Mouse (Mus musculus) midbrain, embryonic 11.5 days (tissue): ENCODE results near the gene D630003M21Rik. TPM values are rescaled to one million over a fixed set of nuclear protein-coding genes. Genes with fewer than 3 reads are reported as not detected.

Experiments
- ATAC-seq: fragments of 200-750 bp; cut with Nextera tagmentation; 2 replicates; pipeline ENCODE4 v1.8.0; 2017; ENCODE audit warnings: moderate TSS enrichment, moderate library complexity; ENCODE audit not compliant: low FRiP score
- DNase-seq: peaks from one replicate; pipeline ENCODE4 v3.0.0; 2015; ENCODE audit warnings: low spot score; ENCODE audit errors: missing footprints
- H3K27ac ChIP-seq: fragments of 300-500 bp; sonication (generic); 2 replicates; pipeline ENCODE4 v1.5.1; 2014; ENCODE audit warnings: low read depth, low read length
- H3K27me3 ChIP-seq: fragments of 300-500 bp; sonication (generic); 2 replicates; pipeline ENCODE4 v1.6.1; 2014; ENCODE audit warnings: mild to moderate bottlenecking, low read length, moderate library complexity, mixed read lengths; ENCODE audit not compliant: control insufficient read depth, insufficient read depth
- H3K36me3 ChIP-seq: fragments of 300-500 bp; sonication (generic); 2 replicates; pipeline ENCODE4 v1.6.1; 2014; ENCODE audit warnings: mild to moderate bottlenecking, low read length, moderate library complexity, mixed read lengths; ENCODE audit not compliant: control insufficient read depth, insufficient read depth
- H3K4me1 ChIP-seq: fragments of 300-500 bp; sonication (generic); 2 replicates; pipeline ENCODE4 v1.6.1; 2014; ENCODE audit warnings: low read length; ENCODE audit not compliant: control insufficient read depth, insufficient read depth
- H3K4me2 ChIP-seq: fragments of 300-500 bp; sonication (generic); 2 replicates; pipeline ENCODE4 v1.6.1; 2014; ENCODE audit warnings: mild to moderate bottlenecking, moderate library complexity
- H3K4me3 ChIP-seq: fragments of 300-500 bp; sonication (generic); 2 replicates; pipeline ENCODE4 v1.5.1; 2014; ENCODE audit warnings: low read depth, low read length
- H3K9ac ChIP-seq: fragments of 300-500 bp; sonication (generic); 2 replicates; pipeline ENCODE4 v1.6.1; 2014; ENCODE audit warnings: low read length
- H3K9me3 ChIP-seq: fragments of 300-500 bp; sonication (generic); 2 replicates; pipeline ENCODE4 v1.6.1; 2016; ENCODE audit warnings: low read length; ENCODE audit not compliant: control insufficient read depth
- WGBS: fragments of 180-500 bp; shearing (Covaris S2); extraction: QIAGEN DNeasy Blood & Tissue Kit; methylation state at CpG from one replicate; pipeline ENCODE4 v1.1.7; 2014; 5-methylcytosine and 5-hydroxymethylcytosine counted together
- polyA plus RNA-seq: library from polyadenylated mRNA; unstranded; fragments of >200 nt; fragmentation: Nextera tagmentation; extraction: Ambion mirVana; gene quantifications from 2 replicates; pipeline ENCODE4 v1.2.1, GENCODE M21; 2014

Gene D630003M21Rik
- polyA plus RNA-seq, 1 experiment from 2014 or later = 0.92 TPM

GRCm38 (mm10) chr2:158258781-158259180 lies 29.8 kb upstream of the D630003M21Rik start:
- H3K9ac ChIP-seq = no peak overlapping the region
- no peak overlapping the region for H3K4me2 ChIP-seq
- no peaks in the 10 kb centered on the region for H3K36me3 ChIP-seq
- WGBS = 11% methylated on average over 12 of the region's 12 CpGs
- H3K4me3 ChIP-seq = no peak overlapping the region
- H3K27ac ChIP-seq = no peak overlapping the region
- H3K4me1 ChIP-seq = peaks cover 4% of the 10 kb centered on the region; the same call in 1 of the 2 replicates
- H3K9me3 ChIP-seq = no peaks in the 10 kb centered on the region
- no peaks in the 10 kb centered on the region for H3K27me3 ChIP-seq
- ATAC-seq (peak; percentile 52), DNase-seq (peak; percentile 98)

- WGBS = 72% methylated on average over 18 of the region's 18 CpGs
- no peak for DNase-seq
- no peaks in the 10 kb centered on the region for H3K27me3 ChIP-seq
- no peak within 1 kb of the TSS for H3K4me2 ChIP-seq
- H3K4me1 ChIP-seq = peaks cover 4% of the 10 kb centered on the region; the same call in 1 of the 2 replicates
- no peak for ATAC-seq
- 0 out of 2 replicates have a peak within 1 kb of the TSS, but pooled peaks have one; percentile 6 for H3K9ac ChIP-seq
- no peak within 1 kb of the TSS for H3K27ac ChIP-seq
- H3K9me3 ChIP-seq = no peaks in the 10 kb centered on the region
- no peak within 1 kb of the TSS for H3K4me3 ChIP-seq
- no peaks in the 10 kb centered on the region for H3K36me3 ChIP-seq
These were observed 29.0 kb upstream of the D630003M21Rik start, which contains the start of gene Bpi for GRCm38 (mm10) chr2:158258005-158258418. Gene Bpi (plus strand): TSS chr2:158258094.

GRCm38 (mm10) chr2:158256894-158257293 lies 27.9 kb upstream of the D630003M21Rik start:
- no peak overlapping the region for H3K4me2 ChIP-seq
- H3K9me3 ChIP-seq = no peaks in the 10 kb centered on the region
- 13% methylated on average over 5 of the region's 5 CpGs for WGBS
- H3K36me3 ChIP-seq = no peaks in the 10 kb centered on the region
- H3K4me1 ChIP-seq = peaks cover 4% of the 10 kb centered on the region; the same call in 1 of the 2 replicates
- H3K9ac ChIP-seq = 0 out of 2 replicates have a peak overlapping the region, but pooled peaks have one; percentile 6
- H3K27ac ChIP-seq = no peak overlapping the region
- ATAC-seq (no peak), DNase-seq (peak; percentile 87)
- H3K27me3 ChIP-seq = no peaks in the 10 kb centered on the region
- H3K4me3 ChIP-seq = no peak overlapping the region

- no peak for DNase-seq
- H3K4me1 ChIP-seq = peaks cover 4% of the 10 kb centered on the region; the same call in 1 of the 2 replicates
These were observed 24.8 kb upstream of the D630003M21Rik start for GRCm38 (mm10) chr2:158253806-158254205.

GRCm38 (mm10) chr2:158250558-158250957 lies 21.5 kb upstream of the D630003M21Rik start:
- H3K4me1 ChIP-seq = no peaks in the 10 kb centered on the region
- H3K9me3 ChIP-seq = no peaks in the 10 kb centered on the region
- ATAC-seq = no peak
- no peak overlapping the region for H3K9ac ChIP-seq
- no peak overlapping the region for H3K4me2 ChIP-seq
- DNase-seq = no peak
- no peak overlapping the region for H3K27ac ChIP-seq
- no peaks in the 10 kb centered on the region for H3K27me3 ChIP-seq
- H3K36me3 ChIP-seq = no peaks in the 10 kb centered on the region
- WGBS = 87% methylated on average over 4 of the region's 4 CpGs
- no peak overlapping the region for H3K4me3 ChIP-seq

More at GRCm38 (mm10) chr2:158253806-158254205, 24.8 kb upstream of the D630003M21Rik start:
- Histone ChIP-seq H3K4me3 (no peak overlapping the region), H3K9me3 (no peaks in the 10 kb centered on the region), H3K27me3 (no peaks in the 10 kb centered on the region), H3K4me2 (no peak overlapping the region), H3K36me3 (no peaks in the 10 kb centered on the region), H3K27ac (no peak overlapping the region), H3K9ac (no peak overlapping the region)
- 83% methylated on average over 5 of the region's 5 CpGs for WGBS
- ATAC-seq = no peak

GRCm38 (mm10) chr2:158248318-158248717 lies 19.3 kb upstream of the D630003M21Rik start:
- ATAC-seq (no peak), DNase-seq (no peak)
- Histone ChIP-seq H3K4me1 (no peaks in the 10 kb centered on the region), H3K4me2 (no peak overlapping the region), H3K27ac (no peak overlapping the region), H3K36me3 (no peaks in the 10 kb centered on the region), H3K9ac (no peak overlapping the region), H3K27me3 (no peaks in the 10 kb centered on the region), H3K9me3 (no peaks in the 10 kb centered on the region), H3K4me3 (no peak overlapping the region)
- 86% methylated on average over 7 of the region's 7 CpGs for WGBS

- Histone ChIP-seq H3K27me3 (no peaks in the 10 kb centered on the region), H3K4me1 (no peaks in the 10 kb centered on the region), H3K9me3 (no peaks in the 10 kb centered on the region), H3K4me3 (no peak overlapping the region), H3K9ac (no peak overlapping the region), H3K27ac (no peak overlapping the region), H3K4me2 (no peak overlapping the region), H3K36me3 (no peaks in the 10 kb centered on the region)
- DNase-seq (no peak), ATAC-seq (no peak)
- 87% methylated on average over 6 of the region's 6 CpGs for WGBS
These were observed 18.8 kb upstream of the D630003M21Rik start for GRCm38 (mm10) chr2:158247852-158248251.

GRCm38 (mm10) chr2:158245072-158245817 lies 16.2 kb upstream of the D630003M21Rik start:
- Histone ChIP-seq H3K4me2 (no peak overlapping the region), H3K9ac (no peak overlapping the region), H3K9me3 (no peaks in the 10 kb centered on the region), H3K4me3 (no peak overlapping the region), H3K27me3 (no peaks in the 10 kb centered on the region), H3K36me3 (no peaks in the 10 kb centered on the region), H3K27ac (no peak overlapping the region), H3K4me1 (no peaks in the 10 kb centered on the region)
- DNase-seq = no peak
- WGBS = 71% methylated on average over 4 of the region's 4 CpGs
- ATAC-seq = no peak

- Histone ChIP-seq H3K27ac (no peak overlapping the region), H3K4me2 (no peak overlapping the region), H3K36me3 (no peaks in the 10 kb centered on the region), H3K9me3 (no peaks in the 10 kb centered on the region), H3K4me1 (no peaks in the 10 kb centered on the region), H3K9ac (no peak overlapping the region), H3K27me3 (no peaks in the 10 kb centered on the region), H3K4me3 (no peak overlapping the region)
- DNase-seq (no peak), ATAC-seq (no peak)
- WGBS = 86% methylated on average over 18 of the region's 18 CpGs
These were observed 14.3 kb upstream of the D630003M21Rik start for GRCm38 (mm10) chr2:158243129-158243870.
